Mouse (Mus musculus): ENCODE results near the gene Nasp. TPM values are rescaled to one million over a fixed set of nuclear protein-coding genes. Genes with fewer than 3 reads are reported as not detected.

The Nasp gene
- total and polyA plus RNA-seq, 3 experiments: 3.0 to 18.3 (median 16.9) TPM

DNA sequence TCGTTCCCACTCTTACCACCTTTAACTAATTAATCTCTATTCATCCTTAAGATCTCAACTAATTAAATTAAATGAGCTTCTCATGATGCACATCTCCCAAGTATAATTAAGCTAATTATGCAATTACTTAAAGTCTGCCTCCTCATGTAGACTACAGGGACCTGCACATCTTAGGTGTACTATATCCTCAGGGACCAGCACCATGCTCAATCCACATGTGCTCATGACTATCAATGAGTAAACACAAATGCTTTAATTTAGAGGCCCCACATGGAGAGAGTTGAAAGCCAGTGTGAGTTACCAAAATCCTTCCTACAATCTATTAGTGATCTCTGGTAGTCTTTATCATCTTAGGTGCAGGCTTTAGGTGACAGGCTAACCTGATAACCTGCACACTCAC, 7.5 kb upstream of the Nasp start:
- H3K9ac ChIP-seq (ENCODE audit: low read depth, low read length): no peak overlapping the region
- no peak overlapping the region for H3K4me3 ChIP-seq
- H3K4me1 ChIP-seq (ENCODE audit: control insufficient read depth, insufficient read depth, low read length): no peaks in the 10 kb centered on the region
- no peak for DNase-seq
- H3K36me3 ChIP-seq (ENCODE audit: control insufficient read depth, insufficient read depth, low read length): peaks cover 2% of the 10 kb centered on the region
- 92% methylated on average over 1 of the region's 1 CpGs for WGBS
- intact Hi-C loops (cut with DNase I): no loop called here
- H3K79me2 ChIP-seq (replicated peaks; ENCODE audit: control insufficient read depth, insufficient read depth, low read length): no peaks in the 10 kb centered on the region
- no peak overlapping the region for H3K27ac ChIP-seq
- TF ChIP-seq EP300 (IDR thresholded peaks at IDR 0.05; ENCODE audit: insufficient read depth, low read depth, low read length): no peak
- no peak for TF ChIP-seq POLR2A (IDR thresholded peaks at IDR 0.05; ENCODE audit: insufficient read depth, low read depth, low read length)
- no peak for TF ChIP-seq CTCF (IDR thresholded peaks at IDR 0.05)
- H3K27me3 ChIP-seq (ENCODE audit: control insufficient read depth, insufficient read depth, low read length): no peaks in the 10 kb centered on the region

DNA sequence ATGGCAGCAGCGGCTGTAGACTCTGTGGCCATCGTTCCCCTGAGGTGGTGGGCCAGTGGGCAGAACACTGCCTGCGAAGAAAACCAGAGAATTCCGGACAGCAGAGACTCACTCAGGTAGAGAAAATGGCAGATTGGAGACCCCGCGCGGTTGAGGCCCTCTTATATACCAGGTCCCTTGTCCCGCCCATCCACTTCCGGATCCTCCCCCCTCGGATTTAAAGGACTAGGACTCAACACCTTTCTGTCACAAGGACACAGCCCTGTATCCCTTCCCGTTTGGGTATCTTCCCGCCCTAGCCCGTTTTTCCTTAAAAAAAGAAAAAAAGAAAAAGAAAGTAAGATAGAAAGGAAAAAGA, 403 bp downstream of the Nasp start:
- peak; percentile 92 to 93 for DNase-seq
- intact Hi-C loops (cut with DNase I): loop anchor here (1.0 to 2.0 kb wide), 2 partner anchors 23 to 58 kb away; partner anchors contain the start of genes Akr1a1 and Prdx1
- 0% methylated on average over 13 of the region's 13 CpGs for WGBS
- peak overlapping the region; percentile 99 for H3K4me3 ChIP-seq
- peaks cover 3% of the 10 kb centered on the region; the same call in 1 of the 2 replicates for H3K4me1 ChIP-seq (ENCODE audit: control insufficient read depth, insufficient read depth, low read length)
- peak overlapping the region; percentile 85 for H3K27ac ChIP-seq
- no peaks in the 10 kb centered on the region for H3K27me3 ChIP-seq (ENCODE audit: control insufficient read depth, insufficient read depth, low read length)
- H3K9ac ChIP-seq (ENCODE audit: low read depth, low read length): peak overlapping the region; percentile 94
- TF ChIP-seq CTCF (IDR thresholded peaks at IDR 0.05) (no peak), POLR2A (IDR thresholded peaks at IDR 0.05; ENCODE audit: insufficient read depth, low read depth, low read length) (peak; percentile 95), EP300 (IDR thresholded peaks at IDR 0.05; ENCODE audit: insufficient read depth, low read depth, low read length) (peak; percentile 64; the same call in 1 of the 2 replicates)
- peaks cover 2% of the 10 kb centered on the region; the same call in 1 of the 2 replicates for H3K79me2 ChIP-seq (replicated peaks; ENCODE audit: control insufficient read depth, insufficient read depth, low read length)
- no peaks in the 10 kb centered on the region; the same call in 1 of the 2 replicates for H3K36me3 ChIP-seq (ENCODE audit: control insufficient read depth, insufficient read depth, low read length)

DNA sequence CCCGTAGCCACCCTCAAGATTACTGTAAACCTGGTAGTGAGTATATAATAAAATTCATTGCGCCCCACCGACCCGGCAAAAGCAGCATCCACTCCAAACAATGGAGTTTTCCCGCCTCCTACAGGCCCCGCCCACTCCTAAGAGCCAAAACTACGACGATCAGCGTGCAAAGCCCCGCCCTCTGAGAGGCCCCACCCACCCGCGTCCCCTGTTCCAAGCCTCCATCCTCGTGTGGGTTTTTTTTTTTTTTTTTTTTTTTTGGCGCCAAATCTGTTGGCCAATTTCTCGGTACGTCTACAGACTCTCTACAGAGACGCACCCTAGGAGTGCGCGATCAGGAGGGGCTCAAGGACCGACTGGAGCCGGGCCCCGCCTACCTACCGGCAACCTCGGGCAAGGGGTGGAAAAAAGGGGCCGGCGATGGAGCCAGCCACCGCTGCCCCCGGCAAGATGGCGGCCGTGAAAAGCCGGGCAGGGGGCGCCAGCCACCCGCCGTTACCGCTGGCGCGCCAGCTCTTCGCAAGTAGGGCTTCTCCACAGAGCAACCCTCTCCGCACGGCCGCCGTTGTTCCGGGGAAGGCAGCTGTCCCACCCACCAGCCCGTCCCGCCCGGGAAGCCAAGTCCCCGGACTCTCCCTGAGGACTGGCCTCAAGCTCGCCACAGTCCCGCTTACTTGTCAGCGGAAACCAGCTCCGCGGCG, 933 bp downstream of the Nasp start:
- peaks cover 2% of the 10 kb centered on the region; the same call in 1 of the 2 replicates for H3K79me2 ChIP-seq (replicated peaks; ENCODE audit: control insufficient read depth, insufficient read depth, low read length)
- peak overlapping the region; percentile 99 for H3K4me3 ChIP-seq
- intact Hi-C loops (cut with DNase I): loop anchor here (1.0 to 2.0 kb wide), 2 partner anchors 24 to 58 kb away; partner anchors contain the start of genes Akr1a1 and Prdx1
- H3K27ac ChIP-seq: peak overlapping the region; percentile 85
- no peaks in the 10 kb centered on the region; the same call in 1 of the 2 replicates for H3K36me3 ChIP-seq (ENCODE audit: control insufficient read depth, insufficient read depth, low read length)
- WGBS: under 1% methylated on average over 53 of the region's 53 CpGs
- TF ChIP-seq EP300 (IDR thresholded peaks at IDR 0.05; ENCODE audit: insufficient read depth, low read depth, low read length) (no peak), CTCF (IDR thresholded peaks at IDR 0.05) (peak; percentile 25; the same call in 1 of the 2 replicates)
- peak overlapping the region; percentile 94 for H3K9ac ChIP-seq (ENCODE audit: low read depth, low read length)
- no peaks in the 10 kb centered on the region for H3K27me3 ChIP-seq (ENCODE audit: control insufficient read depth, insufficient read depth, low read length)
- peaks cover 3% of the 10 kb centered on the region; the same call in 1 of the 2 replicates for H3K4me1 ChIP-seq (ENCODE audit: control insufficient read depth, insufficient read depth, low read length)
- peak; percentile 83 to 84 for DNase-seq

DNA sequence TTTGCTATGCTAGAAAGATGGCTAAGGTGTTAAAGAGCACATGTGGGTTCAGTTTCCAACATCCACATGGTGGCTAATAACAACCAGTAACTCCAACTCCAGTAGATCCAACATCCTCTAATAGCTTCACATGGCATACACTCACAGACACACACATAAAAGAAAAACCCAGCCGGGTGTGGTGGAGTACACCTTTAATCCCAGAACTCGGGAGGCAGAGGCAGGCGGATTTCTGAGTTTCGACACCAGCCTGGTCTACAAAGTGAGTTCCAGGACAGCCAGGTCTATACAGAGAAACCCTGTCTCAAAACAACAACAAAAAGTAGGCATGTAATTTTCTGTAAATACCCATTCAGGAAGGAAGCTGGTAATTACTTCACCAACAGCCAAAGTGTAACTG, 2.9 kb downstream of the Nasp start:
- no peak overlapping the region for H3K27ac ChIP-seq
- DNase-seq: no peak
- peaks cover 2% of the 10 kb centered on the region; the same call in 1 of the 2 replicates for H3K79me2 ChIP-seq (replicated peaks; ENCODE audit: control insufficient read depth, insufficient read depth, low read length)
- H3K36me3 ChIP-seq (ENCODE audit: control insufficient read depth, insufficient read depth, low read length): no peaks in the 10 kb centered on the region; the same call in 1 of the 2 replicates
- H3K4me3 ChIP-seq: no peak overlapping the region
- peaks cover 3% of the 10 kb centered on the region; the same call in 1 of the 2 replicates for H3K4me1 ChIP-seq (ENCODE audit: control insufficient read depth, insufficient read depth, low read length)
- TF ChIP-seq EP300 (IDR thresholded peaks at IDR 0.05; ENCODE audit: insufficient read depth, low read depth, low read length) (no peak), CTCF (IDR thresholded peaks at IDR 0.05) (no peak), POLR2A (IDR thresholded peaks at IDR 0.05; ENCODE audit: insufficient read depth, low read depth, low read length) (no peak)
- WGBS: 88% methylated on average over 4 of the region's 4 CpGs
- intact Hi-C loops (cut with DNase I): no loop called here
- no peak overlapping the region for H3K9ac ChIP-seq (ENCODE audit: low read depth, low read length)
- no peaks in the 10 kb centered on the region for H3K27me3 ChIP-seq (ENCODE audit: control insufficient read depth, insufficient read depth, low read length)

DNA sequence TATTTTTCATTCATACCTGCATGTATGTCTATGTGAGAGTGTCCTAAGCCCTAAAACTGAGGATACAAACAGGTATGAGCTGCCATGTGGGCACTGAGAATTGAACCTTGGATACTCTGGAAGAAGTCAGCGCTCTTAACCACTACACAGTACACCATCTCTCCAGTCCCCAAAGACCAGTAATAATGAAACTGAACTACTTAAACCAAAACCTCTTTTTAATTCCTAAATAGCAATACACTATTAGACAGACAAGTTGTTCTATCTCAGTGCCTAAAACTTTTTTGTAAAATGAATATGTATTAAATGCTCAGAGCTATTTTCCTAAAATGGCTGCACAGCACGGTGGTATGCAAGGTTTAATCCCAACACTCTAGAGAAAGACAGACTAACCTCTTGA, 12.5 kb downstream of the Nasp start:
- no peak overlapping the region for H3K9ac ChIP-seq (ENCODE audit: low read depth, low read length)
- no peaks in the 10 kb centered on the region for H3K36me3 ChIP-seq (ENCODE audit: control insufficient read depth, insufficient read depth, low read length)
- WGBS: 97% methylated on average over 2 of the region's 2 CpGs
- H3K79me2 ChIP-seq (replicated peaks; ENCODE audit: control insufficient read depth, insufficient read depth, low read length): no peaks in the 10 kb centered on the region
- H3K4me3 ChIP-seq: no peak overlapping the region
- no peaks in the 10 kb centered on the region for H3K4me1 ChIP-seq (ENCODE audit: control insufficient read depth, insufficient read depth, low read length)
- no peak for DNase-seq
- intact Hi-C loops (cut with DNase I): no loop called here
- TF ChIP-seq POLR2A (IDR thresholded peaks at IDR 0.05; ENCODE audit: insufficient read depth, low read depth, low read length): no peak
- no peak for TF ChIP-seq CTCF (IDR thresholded peaks at IDR 0.05)
- no peak for TF ChIP-seq EP300 (IDR thresholded peaks at IDR 0.05; ENCODE audit: insufficient read depth, low read depth, low read length)
- H3K27ac ChIP-seq: no peak overlapping the region
- H3K27me3 ChIP-seq (ENCODE audit: control insufficient read depth, insufficient read depth, low read length): no peaks in the 10 kb centered on the region

DNA sequence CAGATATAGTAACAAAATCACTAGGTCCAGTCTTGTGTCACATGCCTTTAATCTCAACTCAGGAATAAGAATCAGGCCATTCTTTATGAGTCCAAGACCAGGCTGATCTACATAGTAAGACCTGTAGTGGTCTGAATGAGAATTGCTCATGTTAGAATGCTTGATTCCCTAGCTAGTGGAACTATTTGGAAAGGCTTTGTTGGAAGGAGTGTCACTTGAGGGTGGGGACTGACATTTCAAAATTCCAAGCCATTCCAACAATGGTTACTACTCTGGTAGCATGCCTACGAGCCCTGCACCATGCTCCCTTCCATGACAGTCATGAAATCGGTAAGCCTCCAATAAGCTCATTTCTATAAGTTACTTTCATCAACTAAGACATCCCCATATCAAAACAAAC, 15.1 kb downstream of the Nasp start:
- Histone ChIP-seq H3K4me3 (no peak overlapping the region), H3K27ac (no peak overlapping the region), H3K27me3 (ENCODE audit: control insufficient read depth, insufficient read depth, low read length) (no peaks in the 10 kb centered on the region), H3K9ac (ENCODE audit: low read depth, low read length) (no peak overlapping the region), H3K4me1 (ENCODE audit: control insufficient read depth, insufficient read depth, low read length) (no peaks in the 10 kb centered on the region), H3K79me2 (replicated peaks; ENCODE audit: control insufficient read depth, insufficient read depth, low read length) (no peaks in the 10 kb centered on the region), H3K36me3 (ENCODE audit: control insufficient read depth, insufficient read depth, low read length) (no peaks in the 10 kb centered on the region)
- WGBS: 97% methylated on average over 2 of the region's 2 CpGs
- DNase-seq: no peak
- intact Hi-C loops (cut with DNase I): no loop called here
- TF ChIP-seq POLR2A (IDR thresholded peaks at IDR 0.05; ENCODE audit: insufficient read depth, low read depth, low read length) (no peak), CTCF (IDR thresholded peaks at IDR 0.05) (no peak), EP300 (IDR thresholded peaks at IDR 0.05; ENCODE audit: insufficient read depth, low read depth, low read length) (no peak)

Measured in heart, adult 2 months (tissue).